Mouse (Mus musculus): ENCODE data around the gene Rhob. TPM values are rescaled to one million over a fixed set of nuclear protein-coding genes. Genes with fewer than 3 reads are reported as not detected.

Gene Rhob
- polyA plus RNA-seq, 1 experiment from 2014 or later: 59.8 TPM

DNA sequence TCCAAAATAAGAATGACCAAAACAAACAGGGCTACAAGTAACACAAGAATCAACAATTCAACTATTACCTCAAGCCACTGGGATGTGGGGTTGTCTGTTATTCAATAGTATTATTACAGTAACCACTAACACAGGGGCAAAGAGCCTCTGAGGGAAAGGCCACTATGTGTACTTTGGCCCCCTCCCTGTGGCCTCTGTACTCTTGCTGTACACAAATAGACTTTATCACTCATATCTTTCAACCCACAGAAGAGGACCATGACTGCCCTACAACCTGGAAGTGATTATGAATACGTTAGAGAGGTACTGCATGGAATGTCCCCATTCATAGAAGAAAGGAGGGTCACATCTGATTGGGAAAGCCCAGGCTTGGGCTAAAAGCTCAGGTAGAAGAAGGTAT is 35.1 kb upstream of the Rhob start:
- H3K36me3 ChIP-seq (ENCODE audit: control insufficient read depth, insufficient read depth, low read length): no peaks in the 10 kb centered on the region
- ATAC-seq (ENCODE audit: low FRiP score) (no peak), DNase-seq (ENCODE audit: low spot score, missing footprints) (no peak)
- no peak overlapping the region for H3K4me3 ChIP-seq (ENCODE audit: low read depth, low read length)
- no peaks in the 10 kb centered on the region for H3K9me3 ChIP-seq (ENCODE audit: control insufficient read depth, low read length)
- no peak overlapping the region for H3K4me2 ChIP-seq
- H3K9ac ChIP-seq (ENCODE audit: low read length): no peak overlapping the region
- WGBS: 91% methylated on average over 1 of the region's 1 CpGs
- no peaks in the 10 kb centered on the region for H3K27me3 ChIP-seq (ENCODE audit: control insufficient read depth, insufficient read depth, low read length)
- no peak overlapping the region for H3K27ac ChIP-seq (ENCODE audit: low read depth, low read length)
- H3K4me1 ChIP-seq (ENCODE audit: control insufficient read depth, insufficient read depth, low read length): no peaks in the 10 kb centered on the region

DNA sequence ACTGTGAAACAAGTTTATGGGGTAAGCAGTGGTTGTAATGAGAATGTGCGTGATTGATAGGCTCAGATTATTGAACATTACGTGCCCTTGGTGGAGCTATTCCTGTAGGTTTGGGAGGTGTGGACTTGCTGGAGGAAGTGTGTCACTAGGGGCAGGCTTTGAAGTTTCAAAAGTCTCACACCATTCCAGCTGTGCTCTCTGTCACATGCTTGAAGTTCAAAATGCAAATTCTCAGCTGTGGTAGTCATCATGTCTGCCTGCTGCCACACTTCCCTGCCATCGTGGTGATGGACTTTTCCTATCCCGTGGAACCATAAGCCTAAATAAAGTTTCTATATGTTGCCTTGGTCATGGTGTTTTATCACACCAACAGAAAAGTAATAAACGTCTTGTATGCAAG is 28.0 kb upstream of the Rhob start:
- no peak overlapping the region for H3K4me2 ChIP-seq
- H3K4me3 ChIP-seq (ENCODE audit: low read depth, low read length): no peak overlapping the region
- no peak overlapping the region for H3K27ac ChIP-seq (ENCODE audit: low read depth, low read length)
- H3K27me3 ChIP-seq (ENCODE audit: control insufficient read depth, insufficient read depth, low read length): no peaks in the 10 kb centered on the region
- DNase-seq (ENCODE audit: low spot score, missing footprints) (no peak), ATAC-seq (ENCODE audit: low FRiP score) (no peak)
- no peak overlapping the region for H3K9ac ChIP-seq (ENCODE audit: low read length)
- no peaks in the 10 kb centered on the region for H3K4me1 ChIP-seq (ENCODE audit: control insufficient read depth, insufficient read depth, low read length)
- 82% methylated on average over 5 of the region's 5 CpGs for WGBS
- H3K36me3 ChIP-seq (ENCODE audit: control insufficient read depth, insufficient read depth, low read length): no peaks in the 10 kb centered on the region
- no peaks in the 10 kb centered on the region for H3K9me3 ChIP-seq (ENCODE audit: control insufficient read depth, low read length)

DNA sequence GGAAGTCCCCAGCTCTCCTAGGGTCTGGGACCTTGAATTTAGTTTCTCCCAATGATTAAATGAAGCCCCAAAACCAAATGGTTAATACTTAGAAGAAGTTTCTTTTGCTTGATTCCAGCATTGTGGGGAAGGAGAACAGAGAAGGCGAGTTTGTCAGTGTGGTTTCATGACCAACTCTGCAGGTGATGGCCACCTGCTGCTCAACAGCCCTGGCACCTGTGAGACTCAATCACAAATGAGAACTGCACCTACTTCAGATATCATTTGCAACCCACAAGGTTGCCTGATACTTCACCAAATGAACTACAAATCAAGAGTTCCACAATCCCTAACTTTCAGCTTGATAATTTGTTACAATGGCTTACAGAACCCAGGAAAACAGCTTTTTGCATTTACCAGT is 27.4 kb upstream of the Rhob start:
- WGBS: 67% methylated on average over 1 of the region's 1 CpGs
- no peak for ATAC-seq (ENCODE audit: low FRiP score)
- no peaks in the 10 kb centered on the region for H3K27me3 ChIP-seq (ENCODE audit: control insufficient read depth, insufficient read depth, low read length)

DNA sequence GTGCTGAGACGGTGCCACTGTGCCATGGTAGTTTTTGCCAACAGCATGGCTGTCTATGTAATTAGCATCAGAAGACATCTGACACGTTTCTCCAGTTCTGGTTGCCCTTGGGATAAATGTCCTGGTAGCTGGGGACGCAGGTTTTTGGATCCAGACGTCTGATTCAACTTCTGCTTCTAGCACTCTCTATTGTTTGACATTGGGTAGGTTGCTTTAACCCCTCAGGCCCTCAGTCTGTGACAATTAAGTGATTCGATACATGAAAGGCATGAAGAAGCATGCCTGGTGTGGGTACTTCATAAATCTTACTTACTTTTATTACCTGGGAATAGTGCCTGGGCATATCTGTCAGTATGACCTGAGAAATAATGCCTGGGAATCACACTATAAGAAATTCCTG is 24.3 kb upstream of the Rhob start:
- Histone ChIP-seq H3K4me3 (ENCODE audit: low read depth, low read length) (no peak overlapping the region), H3K4me2 (no peak overlapping the region), H3K9ac (ENCODE audit: low read length) (no peak overlapping the region), H3K27me3 (ENCODE audit: control insufficient read depth, insufficient read depth, low read length) (no peaks in the 10 kb centered on the region), H3K4me1 (ENCODE audit: control insufficient read depth, insufficient read depth, low read length) (no peaks in the 10 kb centered on the region), H3K27ac (ENCODE audit: low read depth, low read length) (no peak overlapping the region), H3K9me3 (ENCODE audit: control insufficient read depth, low read length) (no peaks in the 10 kb centered on the region), H3K36me3 (ENCODE audit: control insufficient read depth, insufficient read depth, low read length) (no peaks in the 10 kb centered on the region)
- DNase-seq (ENCODE audit: low spot score, missing footprints): no peak
- ATAC-seq (ENCODE audit: low FRiP score): no peak
- WGBS: 66% methylated on average over 5 of the region's 5 CpGs

More for the DNA sequence above, 27.4 kb upstream of the Rhob start:
- Histone ChIP-seq H3K4me1 (ENCODE audit: control insufficient read depth, insufficient read depth, low read length) (no peaks in the 10 kb centered on the region), H3K27ac (ENCODE audit: low read depth, low read length) (no peak overlapping the region), H3K36me3 (ENCODE audit: control insufficient read depth, insufficient read depth, low read length) (no peaks in the 10 kb centered on the region), H3K9ac (ENCODE audit: low read length) (no peak overlapping the region), H3K4me3 (ENCODE audit: low read depth, low read length) (no peak overlapping the region), H3K4me2 (no peak overlapping the region), H3K9me3 (ENCODE audit: control insufficient read depth, low read length) (no peaks in the 10 kb centered on the region)
- DNase-seq (ENCODE audit: low spot score, missing footprints): no peak

DNA sequence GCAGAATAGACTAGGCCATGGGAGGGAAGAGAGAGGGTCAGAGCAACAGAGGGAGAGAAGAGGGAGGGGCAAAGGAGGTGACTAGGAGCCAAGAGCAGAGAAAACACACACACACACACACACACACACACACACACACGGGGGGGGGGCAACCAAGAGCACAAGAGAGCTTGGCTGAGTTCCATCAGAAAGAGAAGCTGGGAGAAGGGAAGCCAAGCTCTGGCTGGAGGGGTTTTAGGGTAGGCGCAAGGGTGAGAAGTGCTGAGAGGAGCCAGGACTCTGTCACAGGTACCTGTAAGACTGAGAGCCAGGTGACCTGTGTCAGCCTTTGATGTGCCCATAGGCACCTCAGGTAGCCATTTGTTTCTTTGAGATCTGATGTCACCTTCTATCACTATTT is 22.9 kb upstream of the Rhob start:
- Histone ChIP-seq H3K9me3 (ENCODE audit: control insufficient read depth, low read length) (no peaks in the 10 kb centered on the region), H3K36me3 (ENCODE audit: control insufficient read depth, insufficient read depth, low read length) (no peaks in the 10 kb centered on the region), H3K27me3 (ENCODE audit: control insufficient read depth, insufficient read depth, low read length) (no peaks in the 10 kb centered on the region), H3K9ac (ENCODE audit: low read length) (no peak overlapping the region), H3K4me2 (no peak overlapping the region), H3K4me1 (ENCODE audit: control insufficient read depth, insufficient read depth, low read length) (no peaks in the 10 kb centered on the region), H3K27ac (ENCODE audit: low read depth, low read length) (no peak overlapping the region), H3K4me3 (ENCODE audit: low read depth, low read length) (no peak overlapping the region)
- 65% methylated on average over 2 of the region's 2 CpGs for WGBS
- no peak for ATAC-seq (ENCODE audit: low FRiP score)
- no peak for DNase-seq (ENCODE audit: low spot score, missing footprints)

DNA sequence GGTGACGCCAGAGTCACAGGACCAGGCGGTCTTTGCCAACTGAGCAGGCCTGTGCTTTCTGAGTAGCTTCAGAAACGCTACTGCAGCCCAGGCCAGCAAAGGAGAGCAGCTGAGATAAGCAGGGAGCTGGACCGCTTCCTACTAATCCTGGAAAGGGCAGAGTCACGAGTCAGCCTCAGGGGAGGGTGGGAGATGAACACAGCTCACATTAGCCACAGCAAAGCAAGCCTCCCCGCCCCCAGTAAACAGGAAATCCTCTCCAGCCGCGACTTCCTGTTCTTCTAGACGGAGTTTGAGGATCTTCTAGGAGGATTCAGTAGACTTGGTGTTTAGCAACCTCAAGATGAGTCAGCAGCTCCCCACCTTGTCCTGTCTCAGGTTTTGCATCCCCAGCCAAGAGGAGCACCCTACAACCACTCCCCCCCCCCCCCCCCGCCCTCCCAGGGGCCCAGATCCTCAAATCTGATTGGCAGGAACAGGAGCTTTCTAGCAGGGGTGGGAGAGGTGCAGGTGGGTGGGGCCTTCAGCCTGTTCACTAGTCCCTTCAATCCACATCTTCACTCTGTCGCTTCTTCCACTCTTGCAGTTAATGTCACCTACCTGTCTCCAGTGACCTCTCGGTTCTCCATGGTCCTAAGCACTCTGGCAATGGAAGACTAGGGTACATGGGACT is 21.7 kb upstream of the Rhob start:
- H3K4me1 ChIP-seq (ENCODE audit: control insufficient read depth, insufficient read depth, low read length): no peaks in the 10 kb centered on the region
- no peak overlapping the region for H3K4me3 ChIP-seq (ENCODE audit: low read depth, low read length)
- H3K9me3 ChIP-seq (ENCODE audit: control insufficient read depth, low read length): no peaks in the 10 kb centered on the region
- no peak overlapping the region for H3K9ac ChIP-seq (ENCODE audit: low read length)
- no peak overlapping the region for H3K27ac ChIP-seq (ENCODE audit: low read depth, low read length)
- no peaks in the 10 kb centered on the region for H3K36me3 ChIP-seq (ENCODE audit: control insufficient read depth, insufficient read depth, low read length)
- H3K27me3 ChIP-seq (ENCODE audit: control insufficient read depth, insufficient read depth, low read length): no peaks in the 10 kb centered on the region
- no peak overlapping the region for H3K4me2 ChIP-seq
- ATAC-seq (ENCODE audit: low FRiP score) (0 out of 2 replicates have a peak, but pooled peaks have one; percentile 27), DNase-seq (ENCODE audit: low spot score, missing footprints) (no peak)
- WGBS: 56% methylated on average over 12 of the region's 12 CpGs

DNA sequence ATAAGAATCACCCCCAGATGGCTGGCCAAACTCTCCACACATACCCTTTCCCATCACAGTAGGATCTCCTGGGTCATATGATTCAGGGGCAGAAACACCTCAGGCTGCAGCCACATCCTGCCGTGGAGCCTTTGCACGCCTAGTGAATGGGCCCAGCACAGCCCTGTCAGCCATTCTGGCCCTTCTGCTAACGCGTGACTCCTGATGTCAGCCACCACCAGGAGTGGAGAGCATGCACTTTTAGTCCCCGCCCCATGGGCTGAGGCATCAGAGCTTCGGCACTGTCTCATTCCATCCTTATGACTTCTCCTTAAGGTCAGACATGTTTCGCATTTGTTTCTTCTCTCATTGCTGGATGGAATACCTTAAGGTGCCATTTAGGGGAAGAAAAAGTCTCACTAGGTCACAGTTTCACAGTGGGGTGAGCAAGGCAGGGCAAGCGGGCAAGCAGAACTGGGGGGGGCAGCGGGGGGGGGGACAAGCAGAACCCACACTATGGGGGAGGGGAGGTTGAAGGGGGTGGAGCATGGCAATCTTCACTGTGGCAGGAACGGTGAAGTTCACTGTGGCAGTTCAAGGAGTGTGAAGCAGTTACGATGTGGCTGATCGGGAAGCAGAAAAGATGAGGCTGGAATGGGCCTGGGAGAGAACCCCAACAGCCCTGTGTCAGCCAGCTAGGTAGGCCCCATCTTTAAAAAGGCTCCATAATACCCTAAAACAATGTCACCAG is 19.8 kb upstream of the Rhob start:
- no peak overlapping the region for H3K27ac ChIP-seq (ENCODE audit: low read depth, low read length)
- 74% methylated on average over 12 of the region's 12 CpGs for WGBS
- no peak overlapping the region for H3K9ac ChIP-seq (ENCODE audit: low read length)
- H3K4me2 ChIP-seq: no peak overlapping the region
- ATAC-seq (ENCODE audit: low FRiP score) (no peak), DNase-seq (ENCODE audit: low spot score, missing footprints) (no peak)
- H3K27me3 ChIP-seq (ENCODE audit: control insufficient read depth, insufficient read depth, low read length): no peaks in the 10 kb centered on the region
- H3K4me3 ChIP-seq (ENCODE audit: low read depth, low read length): no peak overlapping the region
- no peaks in the 10 kb centered on the region for H3K9me3 ChIP-seq (ENCODE audit: control insufficient read depth, low read length)
- H3K4me1 ChIP-seq (ENCODE audit: control insufficient read depth, insufficient read depth, low read length): no peaks in the 10 kb centered on the region
- H3K36me3 ChIP-seq (ENCODE audit: control insufficient read depth, insufficient read depth, low read length): no peaks in the 10 kb centered on the region

DNA sequence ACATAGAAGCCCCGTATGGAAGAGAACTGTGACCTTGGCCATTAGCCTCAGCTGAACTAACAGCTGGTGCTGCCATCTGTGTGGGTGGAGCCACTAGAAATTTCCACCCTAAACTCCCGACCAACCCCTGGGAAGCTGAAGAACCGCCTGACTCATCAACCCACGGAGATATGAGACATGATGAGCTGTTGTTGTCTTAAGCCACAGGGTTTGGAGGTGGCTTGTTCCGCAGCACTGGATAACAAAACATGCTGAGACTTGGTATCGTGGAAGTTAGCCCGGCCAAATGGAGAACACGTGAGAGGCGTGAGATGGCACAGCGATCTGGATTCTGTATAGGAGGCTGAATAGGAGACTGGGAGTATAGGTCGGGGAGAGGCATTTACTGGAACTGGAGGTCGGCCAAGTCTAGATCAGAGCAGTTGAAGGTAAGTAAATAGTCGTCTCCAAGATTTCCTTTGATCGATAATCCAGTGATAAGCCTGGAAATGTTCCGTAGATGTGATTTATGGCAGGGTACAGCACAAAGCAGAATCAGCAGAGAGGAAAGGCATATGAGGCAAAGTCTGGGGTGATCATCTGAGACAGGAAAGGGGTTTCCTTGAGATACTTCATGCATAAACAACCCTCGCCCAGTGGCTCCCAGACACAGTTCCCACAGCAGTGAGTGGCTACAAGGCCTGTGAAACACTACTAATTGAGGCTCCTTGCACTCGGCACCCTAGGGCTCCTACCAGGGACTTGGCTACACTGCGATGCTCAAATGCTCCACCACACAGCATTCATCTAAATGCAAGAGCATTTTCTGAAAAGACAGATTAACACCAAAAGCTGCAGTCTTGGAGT is 11.5 kb upstream of the Rhob start:
- ATAC-seq (ENCODE audit: low FRiP score) (no peak), DNase-seq (ENCODE audit: low spot score, missing footprints) (no peak)
- H3K27me3 ChIP-seq (ENCODE audit: control insufficient read depth, insufficient read depth, low read length): no peaks in the 10 kb centered on the region
- WGBS: 81% methylated on average over 18 of the region's 18 CpGs
- H3K36me3 ChIP-seq (ENCODE audit: control insufficient read depth, insufficient read depth, low read length): no peaks in the 10 kb centered on the region
- H3K4me3 ChIP-seq (ENCODE audit: low read depth, low read length): no peak overlapping the region
- no peaks in the 10 kb centered on the region for H3K9me3 ChIP-seq (ENCODE audit: control insufficient read depth, low read length)
- H3K4me1 ChIP-seq (ENCODE audit: control insufficient read depth, insufficient read depth, low read length): no peaks in the 10 kb centered on the region
- no peak overlapping the region for H3K4me2 ChIP-seq
- H3K27ac ChIP-seq (ENCODE audit: low read depth, low read length): no peak overlapping the region
- no peak overlapping the region for H3K9ac ChIP-seq (ENCODE audit: low read length)

All from midbrain, embryonic 11.5 days (tissue).